Mouse (Mus musculus) erythroblast, embryonic 14.5 days (primary cell): ENCODE measurements around the gene 1700012A03Rik. TPM values are rescaled to one million over a fixed set of nuclear protein-coding genes. Genes with fewer than 3 reads are reported as not detected.

Experiments used
- H3K27me3 ChIP-seq: 2 replicates; pipeline ENCODE4 v1.6.1; 2012; ENCODE audit warnings: inconsistent platforms; ENCODE audit not compliant: control insufficient read depth
- H3K36me3 ChIP-seq: 2 replicates; pipeline ENCODE4 v1.6.1; 2012; ENCODE audit warnings: mild to moderate bottlenecking, inconsistent platforms; ENCODE audit not compliant: control insufficient read depth
- H3K4me1 ChIP-seq: 2 replicates; pipeline ENCODE4 v1.6.1; 2012; ENCODE audit warnings: inconsistent platforms; ENCODE audit not compliant: control insufficient read depth
- H3K4me3 ChIP-seq: replicated peaks from 2 replicates; pipeline ENCODE3; 2012; ENCODE audit warnings: moderate library complexity, mild to moderate bottlenecking, inconsistent platforms
- H3K9me3 ChIP-seq: 2 replicates; pipeline ENCODE4 v1.6.1; 2012; ENCODE audit warnings: low read length, inconsistent platforms, mixed read lengths; ENCODE audit not compliant: control insufficient read depth
- GATA1 ChIP-seq: IDR thresholded peaks from 2 replicates; pipeline ENCODE4 v1.6.1; 2012; ENCODE audit warnings: low read length, inconsistent platforms, mixed read lengths
- TAL1 ChIP-seq: IDR thresholded peaks from 3 replicates; pipeline ENCODE4 v1.6.1; 2012; ENCODE audit warnings: low read length, inconsistent platforms, mixed read lengths
- polyA plus RNA-seq: library from polyadenylated mRNA; stranded (reverse); fragments of >175 nt; gene quantifications from 2 replicates; pipeline ENCODE4 v1.2.3, GENCODE M21; 2012

1700012A03Rik gene
- polyA plus RNA-seq, 1 experiment = not detected

DNA sequence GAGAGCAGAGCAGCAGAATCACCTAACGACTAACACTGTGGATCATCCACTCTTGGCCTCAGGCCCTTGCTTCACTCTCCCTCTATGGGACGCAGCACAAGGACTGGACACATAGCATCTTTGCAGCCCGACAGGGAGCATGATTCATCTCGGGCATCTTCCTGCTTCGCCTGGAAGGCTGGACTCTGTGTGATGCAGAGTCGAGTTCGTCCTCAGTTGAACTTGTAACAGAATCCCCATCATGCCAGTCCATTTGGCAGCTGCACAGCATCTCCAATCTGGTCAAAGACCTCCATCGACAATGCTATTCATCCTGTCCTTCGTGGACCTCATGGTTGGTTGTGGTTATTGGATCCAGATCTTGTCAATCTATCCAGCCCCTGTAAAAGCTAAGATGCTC, 11.2 kb downstream of the 1700012A03Rik start:
- no peaks in the 10 kb centered on the region for H3K27me3 ChIP-seq
- H3K4me1 ChIP-seq = no peaks in the 10 kb centered on the region
- no peaks in the 10 kb centered on the region for H3K36me3 ChIP-seq
- no peak overlapping the region for H3K4me3 ChIP-seq
- TF ChIP-seq TAL1 = no peak
- TF ChIP-seq GATA1 = no peak
- no peaks in the 10 kb centered on the region for H3K9me3 ChIP-seq

DNA sequence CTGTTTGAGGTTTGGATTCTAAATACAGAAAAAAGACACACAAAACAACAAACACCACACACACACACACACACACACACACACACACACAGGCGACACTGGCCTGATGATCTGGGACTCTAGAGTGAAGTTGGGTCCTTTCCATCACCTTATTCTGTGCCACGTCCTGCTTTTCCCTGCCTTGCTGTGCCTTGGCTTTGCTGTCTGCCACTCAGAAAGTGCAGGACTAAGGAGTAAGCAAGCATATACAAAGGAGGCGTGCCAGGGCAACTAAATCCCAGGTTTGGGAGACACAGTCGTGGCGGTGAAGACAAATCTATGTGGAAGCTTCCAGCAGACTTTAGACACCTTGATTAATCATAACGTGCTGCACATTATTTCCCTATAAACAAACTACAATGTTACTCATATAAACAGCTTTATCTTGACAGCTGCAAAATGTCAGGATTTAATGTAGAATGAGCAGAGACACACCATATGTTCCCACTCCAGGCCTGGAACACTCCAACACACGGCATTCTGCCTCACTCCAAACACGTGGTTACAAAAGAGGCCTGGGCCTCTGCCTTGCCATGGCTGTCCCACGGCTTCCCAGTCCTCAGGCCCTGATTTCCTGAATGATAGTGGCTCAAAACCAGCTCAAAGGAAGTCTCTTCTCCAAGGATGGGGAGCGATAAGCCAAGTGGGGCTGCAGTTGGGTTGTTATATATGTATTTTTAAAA, 15.9 kb downstream of the 1700012A03Rik start:
- Histone ChIP-seq H3K4me1 (no peaks in the 10 kb centered on the region), H3K36me3 (no peaks in the 10 kb centered on the region), H3K4me3 (no peak overlapping the region), H3K27me3 (no peaks in the 10 kb centered on the region), H3K9me3 (no peaks in the 10 kb centered on the region)
- TF ChIP-seq GATA1 = no peak
- no peak for TF ChIP-seq TAL1

DNA sequence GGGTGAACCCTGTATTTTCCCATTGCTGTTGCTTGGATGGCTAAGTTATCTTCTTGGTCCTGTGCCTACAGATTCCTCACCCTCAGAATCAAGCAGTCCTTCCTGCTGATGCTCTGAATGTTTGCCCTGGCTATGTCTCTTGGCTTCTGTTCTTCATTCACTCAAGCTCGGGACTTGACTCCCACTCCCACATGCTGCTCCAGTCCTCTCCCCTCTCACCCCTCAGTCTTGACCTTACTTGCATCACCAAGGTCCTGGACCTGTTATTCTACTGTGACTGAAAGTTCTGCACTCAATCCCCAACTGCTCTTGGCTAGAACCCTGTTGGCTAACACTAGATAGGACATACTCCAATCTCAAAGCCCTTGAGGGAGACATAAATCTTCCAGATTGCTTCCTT, 22.1 kb downstream of the 1700012A03Rik start:
- no peaks in the 10 kb centered on the region for H3K9me3 ChIP-seq
- no peaks in the 10 kb centered on the region for H3K36me3 ChIP-seq
- no peaks in the 10 kb centered on the region for H3K4me1 ChIP-seq
- no peak overlapping the region for H3K4me3 ChIP-seq
- no peak for TF ChIP-seq TAL1
- no peak for TF ChIP-seq GATA1
- no peaks in the 10 kb centered on the region for H3K27me3 ChIP-seq

DNA sequence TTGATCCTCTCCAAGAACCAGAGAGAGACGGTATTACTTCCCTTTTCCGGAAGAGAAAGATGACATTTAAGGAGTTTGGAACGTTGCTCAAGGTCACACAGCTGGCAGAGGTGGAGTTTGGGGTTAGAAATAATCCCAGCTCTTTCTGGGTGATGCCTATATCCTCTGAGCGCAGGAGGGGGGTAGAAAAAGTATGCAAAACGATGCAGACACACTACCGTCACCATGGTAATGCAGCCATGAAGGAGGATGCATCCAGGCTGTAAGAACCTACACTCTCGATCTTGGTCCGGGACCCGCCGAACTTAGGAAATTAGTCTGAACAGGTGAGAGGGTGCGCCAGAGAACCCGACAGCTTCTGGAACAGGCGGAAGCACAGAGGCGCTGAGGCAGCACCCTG, 43.3 kb downstream of the 1700012A03Rik start:
- H3K36me3 ChIP-seq = no peaks in the 10 kb centered on the region
- no peaks in the 10 kb centered on the region for H3K4me1 ChIP-seq
- H3K4me3 ChIP-seq = no peak overlapping the region

DNA sequence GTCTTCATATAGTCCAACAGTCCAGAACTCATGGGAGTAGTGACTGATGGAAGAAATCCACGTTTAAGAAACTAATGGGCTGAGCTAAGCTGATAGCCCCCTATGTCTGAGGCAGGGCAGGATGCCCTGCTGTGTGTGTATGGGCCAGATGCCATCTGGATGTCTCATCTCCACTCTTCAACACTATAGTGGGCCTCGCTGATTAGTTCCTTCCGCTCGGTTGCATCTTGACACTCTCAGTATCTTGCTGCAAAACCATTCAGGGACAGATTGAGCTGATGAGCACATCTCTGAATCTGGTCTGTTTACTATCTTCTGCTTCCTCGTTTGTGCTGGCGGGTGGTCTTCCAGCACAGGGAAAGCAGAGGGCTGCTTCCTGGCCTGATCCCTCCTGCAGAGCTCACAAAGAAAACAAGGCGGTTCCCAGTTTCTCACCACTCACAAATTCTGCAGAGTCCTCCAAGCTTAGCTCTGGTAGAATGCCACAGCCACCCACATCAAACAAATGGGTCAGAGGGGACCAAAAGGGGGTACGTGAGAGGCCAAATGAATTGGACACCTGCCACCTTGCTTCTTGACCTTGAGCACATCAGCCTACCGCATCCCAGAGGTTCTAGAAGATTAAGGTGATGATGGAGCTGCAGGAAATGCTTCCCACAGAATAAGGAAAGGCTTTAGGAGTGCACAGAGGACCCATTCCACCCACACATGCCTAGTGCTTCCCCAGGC, 55.7 kb downstream of the 1700012A03Rik start:
- H3K4me1 ChIP-seq = no peaks in the 10 kb centered on the region

More for the DNA sequence above, 43.3 kb downstream of the 1700012A03Rik start:
- H3K9me3 ChIP-seq = peaks cover 5% of the 10 kb centered on the region; the same call in 1 of the 2 replicates
- no peaks in the 10 kb centered on the region for H3K27me3 ChIP-seq
- no peak for TF ChIP-seq GATA1
- no peak for TF ChIP-seq TAL1

More for the DNA sequence above, 55.7 kb downstream of the 1700012A03Rik start:
- TF ChIP-seq GATA1 = no peak
- no peak for TF ChIP-seq TAL1
- Histone ChIP-seq H3K9me3 (no peaks in the 10 kb centered on the region), H3K36me3 (no peaks in the 10 kb centered on the region), H3K4me3 (no peak overlapping the region), H3K27me3 (no peaks in the 10 kb centered on the region)
